Mouse (Mus musculus) forebrain, embryonic 14.5 days (tissue): ENCODE data around the gene Gm10577. TPM values are rescaled to one million over a fixed set of nuclear protein-coding genes. Genes with fewer than 3 reads are reported as not detected.
A peak's percentile ranks its signal among the peaks of the same experiment; 100 is the strongest.

Experiments used
- ATAC-seq: fragments of 200-750 bp; cut with Nextera tagmentation; 2 replicates; pipeline ENCODE4 v1.8.0; 2017; ENCODE audit warnings: mild to moderate bottlenecking, moderate library complexity
- DNase-seq: peaks from one replicate; pipeline ENCODE4 v3.0.0-alpha.2; 2015; ENCODE audit warnings: low spot score
- H3K27ac ChIP-seq: fragments of 300-500 bp; sonication (generic); 2 replicates; pipeline ENCODE4 v1.5.1; 2014; ENCODE audit warnings: low read depth, mild to moderate bottlenecking, control low read depth, low read length, moderate library complexity
- H3K27me3 ChIP-seq: fragments of 300-500 bp; sonication (generic); replicated peaks from 2 replicates; pipeline ENCODE4 v1.6.1; 2014; ENCODE audit warnings: low read length, control low read depth, mixed read lengths; ENCODE audit not compliant: control insufficient read depth, insufficient read depth
- H3K36me3 ChIP-seq: fragments of 300-500 bp; sonication (generic); 2 replicates; pipeline ENCODE4 v1.6.1; 2014; ENCODE audit warnings: low read length, control low read depth; ENCODE audit not compliant: control insufficient read depth, insufficient read depth
- H3K4me1 ChIP-seq: fragments of 300-500 bp; sonication (generic); 2 replicates; pipeline ENCODE4 v1.6.1; 2014; ENCODE audit warnings: antibody characterized with exemption, low read length, control low read depth; ENCODE audit not compliant: control insufficient read depth, insufficient read depth
- H3K4me2 ChIP-seq: fragments of 300-500 bp; sonication (generic); 2 replicates; pipeline ENCODE4 v1.6.1; 2014; ENCODE audit warnings: mild to moderate bottlenecking, control low read depth, low read length
- H3K4me3 ChIP-seq: fragments of 300-500 bp; sonication (generic); 2 replicates; pipeline ENCODE4 v1.5.1; 2014; ENCODE audit warnings: low read depth, low read length, control low read depth
- H3K9ac ChIP-seq: fragments of 300-500 bp; sonication (generic); 2 replicates; pipeline ENCODE4 v1.6.1; 2014; ENCODE audit warnings: mild to moderate bottlenecking, low read length, control low read depth, moderate library complexity
- H3K9me3 ChIP-seq: fragments of 300-500 bp; sonication (generic); replicated peaks from 2 replicates; pipeline ENCODE4 v1.6.1; 2016; ENCODE audit warnings: low read length, control low read depth, mixed read lengths; ENCODE audit not compliant: control insufficient read depth
- WGBS: fragments of 180-500 bp; shearing (Covaris S2); extraction: QIAGEN DNeasy Blood & Tissue Kit; methylation state at CpG from one replicate; pipeline ENCODE4 v1.1.7; 2014; 5-methylcytosine and 5-hydroxymethylcytosine counted together
- polyA plus RNA-seq: library from polyadenylated mRNA; unstranded; fragments of >200 nt; fragmentation: Nextera tagmentation; extraction: Ambion mirVana; gene quantifications from 2 replicates; pipeline ENCODE4 v1.2.1, GENCODE M21; 2014

Gm10577 gene
- polyA plus RNA-seq, 1 experiment from 2014 or later = not detected

DNA sequence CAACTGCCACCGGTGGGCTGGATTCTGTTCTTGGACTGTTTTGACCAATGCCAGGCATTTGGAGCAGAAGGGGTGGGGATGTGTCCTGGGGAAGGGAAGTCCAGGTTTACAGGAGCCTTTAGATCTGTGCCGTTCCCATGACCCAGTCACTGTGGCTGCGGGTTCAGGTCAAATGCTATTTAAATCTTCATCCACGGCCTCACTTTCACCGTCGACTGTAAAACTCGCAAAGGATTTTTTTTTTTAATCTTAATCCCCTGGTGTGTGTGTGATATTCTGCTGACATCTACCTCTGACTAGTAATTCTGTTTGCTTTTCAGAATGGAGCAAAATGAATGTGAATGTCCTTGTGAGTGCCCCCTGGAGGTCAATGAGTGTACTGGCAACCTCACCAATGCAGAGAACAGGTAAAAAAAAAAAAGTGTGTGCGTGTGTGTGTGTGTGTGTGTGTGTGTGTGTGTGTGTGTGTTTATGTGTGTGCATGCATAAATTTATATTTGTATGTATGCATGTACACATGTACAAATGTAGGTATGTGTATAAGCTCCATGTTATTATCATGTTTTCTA is 32.2 kb downstream of the Gm10577 start:
- DNase-seq (peak; percentile 77), ATAC-seq (no peak)
- Histone ChIP-seq H3K4me2 (no peak overlapping the region), H3K27me3 (no peaks in the 10 kb centered on the region), H3K4me3 (no peak overlapping the region), H3K4me1 (peaks cover 6% of the 10 kb centered on the region; the same call in 1 of the 2 replicates), H3K36me3 (peaks cover 56% of the 10 kb centered on the region), H3K9me3 (no peaks in the 10 kb centered on the region), H3K27ac (no peak overlapping the region), H3K9ac (no peak overlapping the region)
- WGBS = 81% methylated on average over 8 of the region's 8 CpGs

DNA sequence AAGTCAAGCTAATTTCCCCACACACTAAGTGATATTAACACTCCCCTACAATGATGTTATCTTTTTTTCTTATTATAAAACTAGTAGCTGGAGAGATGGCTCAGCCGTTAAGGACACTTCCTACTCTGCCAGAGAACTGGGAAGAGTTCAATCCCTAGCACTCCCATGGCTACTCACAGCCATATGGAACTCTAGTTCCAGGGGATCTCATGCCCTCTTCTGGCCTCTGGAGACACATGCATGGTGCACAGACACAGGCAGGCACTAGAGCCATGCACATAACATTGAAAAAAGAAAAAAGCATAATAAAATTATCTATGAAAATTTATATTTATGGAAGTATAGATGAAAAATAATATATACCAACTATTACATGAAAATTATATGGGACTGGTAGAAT is 33.3 kb downstream of the Gm10577 start:
- Histone ChIP-seq H3K9me3 (no peaks in the 10 kb centered on the region), H3K4me2 (no peak overlapping the region), H3K27me3 (no peaks in the 10 kb centered on the region), H3K4me3 (no peak overlapping the region), H3K9ac (no peak overlapping the region), H3K27ac (no peak overlapping the region), H3K4me1 (peaks cover 6% of the 10 kb centered on the region; the same call in 1 of the 2 replicates), H3K36me3 (peaks cover 49% of the 10 kb centered on the region)
- ATAC-seq (no peak), DNase-seq (no peak)
- WGBS = 84% methylated on average over 1 of the region's 1 CpGs

DNA sequence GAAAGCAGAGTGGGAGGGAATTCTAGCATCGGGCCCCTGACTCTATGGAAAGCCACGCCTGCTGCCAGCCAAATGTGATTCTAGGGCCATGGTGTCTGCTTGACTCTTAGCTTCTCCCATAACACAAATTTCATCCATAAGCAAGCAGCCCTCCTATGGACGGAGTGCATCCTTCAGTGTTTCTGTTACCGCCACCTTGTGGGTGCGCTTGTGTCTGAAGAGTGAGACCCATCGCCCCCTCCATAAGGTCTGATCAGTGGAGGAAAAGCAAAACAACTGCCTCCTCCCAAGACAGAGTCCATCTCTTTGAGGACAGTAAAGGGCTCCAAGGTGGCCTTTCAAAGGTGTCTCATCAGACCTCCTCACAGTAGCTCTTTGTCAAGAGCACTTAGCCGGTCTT is 43.0 kb downstream of the Gm10577 start:
- no peak overlapping the region for H3K4me2 ChIP-seq
- no peak overlapping the region for H3K27ac ChIP-seq
- no peaks in the 10 kb centered on the region for H3K9me3 ChIP-seq
- ATAC-seq = no peak
- H3K9ac ChIP-seq = no peak overlapping the region
- peaks cover 36% of the 10 kb centered on the region; the same call in 1 of the 2 replicates for H3K36me3 ChIP-seq
- WGBS = 87% methylated on average over 7 of the region's 7 CpGs
- H3K4me3 ChIP-seq = no peak overlapping the region
- H3K4me1 ChIP-seq = peaks cover 12% of the 10 kb centered on the region; the same call in 1 of the 2 replicates
- no peak for DNase-seq
- no peaks in the 10 kb centered on the region for H3K27me3 ChIP-seq

DNA sequence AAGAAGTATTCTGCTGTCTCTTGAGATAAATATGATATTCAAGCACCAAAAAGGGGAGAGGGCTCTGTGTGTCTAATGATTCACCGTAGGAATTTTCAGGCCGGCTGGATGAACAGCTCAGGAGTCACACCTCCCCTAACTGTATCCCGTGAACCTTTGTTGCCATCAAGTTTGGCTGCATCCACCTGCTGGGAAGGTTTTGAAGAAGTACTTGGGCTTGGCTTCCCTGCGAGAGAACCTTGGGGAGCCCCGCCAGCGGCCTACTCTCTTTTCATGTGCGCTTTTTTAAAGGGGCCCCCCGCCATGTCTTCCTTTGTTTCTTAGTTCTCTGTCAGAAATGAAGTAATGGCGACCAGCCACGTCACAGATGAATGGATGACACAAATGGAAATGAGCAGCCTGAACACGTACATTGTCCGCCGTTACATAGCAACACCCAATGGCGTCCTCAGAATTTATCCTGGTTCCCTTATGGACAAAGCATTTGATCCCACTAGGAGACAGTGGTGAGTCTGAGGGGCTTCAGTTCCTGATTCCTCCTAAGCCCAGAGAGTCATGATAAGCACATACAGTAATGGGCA is 46.0 kb downstream of the Gm10577 start:
- 10% methylated on average over 14 of the region's 14 CpGs for WGBS
- Histone ChIP-seq H3K27me3 (no peaks in the 10 kb centered on the region), H3K9me3 (no peaks in the 10 kb centered on the region), H3K27ac (peak overlapping the region; percentile 69), H3K4me2 (no peak overlapping the region), H3K4me3 (no peak overlapping the region), H3K9ac (no peak overlapping the region), H3K36me3 (peaks cover 31% of the 10 kb centered on the region; the same call in 1 of the 2 replicates), H3K4me1 (peaks cover 12% of the 10 kb centered on the region; the same call in 1 of the 2 replicates)
- DNase-seq = peak; percentile 77
- ATAC-seq = peak; percentile 71

DNA sequence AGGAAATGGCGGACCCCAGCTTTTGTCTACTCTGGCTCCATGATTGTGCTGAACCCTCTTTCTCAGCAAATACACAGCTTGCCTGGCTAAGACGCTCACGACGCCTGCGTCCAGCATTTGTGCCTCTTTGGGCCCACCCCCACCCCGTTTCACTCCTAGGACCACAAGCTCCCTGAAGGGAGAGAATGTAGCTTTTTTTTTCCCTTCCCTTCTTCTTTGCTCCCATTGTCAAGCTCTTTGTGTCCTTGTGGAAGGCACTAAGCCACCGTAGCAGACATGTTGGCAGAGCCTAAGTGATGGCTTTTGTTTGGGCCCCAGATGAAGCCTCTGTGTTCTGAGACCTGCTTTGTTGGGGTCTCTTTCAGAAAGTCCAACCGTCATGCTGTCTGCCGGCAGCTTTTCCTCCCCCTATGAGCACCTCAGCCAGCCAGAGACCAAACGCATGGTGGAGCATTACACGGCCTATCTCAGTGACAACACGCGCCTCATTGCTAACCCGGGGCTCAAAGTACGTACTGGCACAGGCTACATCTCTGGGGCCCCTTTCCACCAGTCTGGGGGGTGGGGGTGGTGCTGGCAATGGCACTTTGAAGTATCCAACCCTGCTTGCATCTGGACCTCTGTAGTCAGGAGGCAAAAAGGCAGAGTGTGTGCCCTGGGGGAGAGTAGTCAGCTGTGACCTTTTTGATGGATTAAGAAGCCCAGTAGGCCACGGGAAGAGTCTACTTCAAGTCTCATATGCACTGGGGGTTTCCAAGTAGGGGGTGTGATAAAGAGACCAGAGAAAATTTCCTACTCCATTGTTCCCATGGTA is 46.6 kb downstream of the Gm10577 start:
- DNase-seq = peak; percentile 61
- peaks cover 29% of the 10 kb centered on the region; the same call in 1 of the 2 replicates for H3K36me3 ChIP-seq
- H3K4me1 ChIP-seq = peaks cover 12% of the 10 kb centered on the region; the same call in 1 of the 2 replicates
- H3K4me3 ChIP-seq = no peak overlapping the region
- H3K27me3 ChIP-seq = no peaks in the 10 kb centered on the region
- no peak overlapping the region for H3K4me2 ChIP-seq
- no peaks in the 10 kb centered on the region for H3K9me3 ChIP-seq
- peak; percentile 66 for ATAC-seq
- WGBS = 14% methylated on average over 16 of the region's 16 CpGs
- H3K9ac ChIP-seq = no peak overlapping the region
- peak overlapping the region; percentile 69 for H3K27ac ChIP-seq

Other genes with a start within 250 kb of the Gm10577 start
- 14.9 and 16.2 TPM in 2 replicates for gene Cachd1, start 244.0 kb downstream of the Gm10577 start, polyA plus RNA-seq
- 5.4 and 6.3 TPM in 2 replicates for gene Raver2, start 48.3 kb upstream of the Gm10577 start, polyA plus RNA-seq
- gene Jak1, start 244.6 kb upstream of the Gm10577 start, polyA plus RNA-seq = 43.6 and 58.5 TPM in 2 replicates